26 mouse cellular contexts compared by ENCODE assay signal in genomic region chr12:76668654-76669419, GRCm38 (mm10). TPM values are rescaled to one million over a fixed set of nuclear protein-coding genes. Genes with fewer than 3 reads are reported as not detected.
A peak's percentile ranks its signal among the peaks of the same experiment; 100 is the strongest.
DNase-seq lines count a peak whose midpoint lies in the region; ATAC-seq and TF ChIP-seq lines count a peak whose summit lies in the region.
"Had no signal": no experiment of that assay in that cellular context is flagged by ENCODE, and none has a peak within 500 bp of the region (broad histone marks: within the 10 kb centered on the region; RNA-seq: fewer than 3 reads in every experiment).

No protein-coding gene starts in this region.

- DNase-seq in gastrocnemius, adult 2 months, result no peak
- DNase-seq in gastrocnemius, postnatal 4 days (ENCODE audit: low spot score in 2 of 2), result no peak
- DNase-seq in liver, result no peak
- DNase-seq in brain, adult 2 months (ENCODE audit: low read depth, low spot score), result peak; percentile 56
- DNase-seq: adrenal gland, postnatal 14 days; B cell, adult 2 months; cerebellum, adult 11-12 months; cerebellum, postnatal 14 days; gastrocnemius, postnatal 10 days; kidney, adult 9 months; kidney, postnatal 10 days; lung, adult 18-20 months; midbrain, embryonic 14.5 days; retina, postnatal 1 day; thymus, postnatal 4 days had no signal

- H3K4me1 ChIP-seq in liver, embryonic 12.5 days, result peaks cover 97% of the 10 kb centered on the region
- H3K4me1 ChIP-seq in liver, embryonic 16.5 days (ENCODE audit: control insufficient read depth, low read depth, low read length), result peaks cover 75% of the 10 kb centered on the region
- H3K4me1 ChIP-seq in neural tube, embryonic 15.5 days, result peaks cover 6% of the 10 kb centered on the region; the same call in 1 of the 2 replicates
- H3K4me1 ChIP-seq: forebrain, embryonic 15.5 days had no signal

- H3K9me3 ChIP-seq in liver, embryonic 12.5 days (replicated peaks), result no peaks in the 10 kb centered on the region
- H3K9me3 ChIP-seq in liver, embryonic 16.5 days (replicated peaks; ENCODE audit: control insufficient read depth, low read length), result no peaks in the 10 kb centered on the region
- H3K9me3 ChIP-seq in neural tube, embryonic 15.5 days (replicated peaks), result no peaks in the 10 kb centered on the region
- H3K9me3 ChIP-seq: forebrain, embryonic 15.5 days; heart, embryonic 12.5 days; limb, embryonic 12.5 days had no signal

- no peak overlapping the region for H3K4me3 ChIP-seq in gastrocnemius, adult 2 months
- H3K4me3 ChIP-seq in liver, embryonic 12.5 days, result no peak overlapping the region
- no peak overlapping the region for H3K4me3 ChIP-seq in liver, embryonic 16.5 days (ENCODE audit: low read depth, low read length)
- H3K4me3 ChIP-seq in neural tube, embryonic 15.5 days (replicated peaks), result no peak overlapping the region
- H3K4me3 ChIP-seq: forebrain, embryonic 15.5 days; heart, embryonic 12.5 days; limb, embryonic 12.5 days had no signal

- H3K36me3 ChIP-seq in liver, embryonic 12.5 days, result peaks cover 60% of the 10 kb centered on the region
- peaks cover 5% of the 10 kb centered on the region for H3K36me3 ChIP-seq in liver, embryonic 16.5 days (ENCODE audit: control insufficient read depth, insufficient read depth)
- no peaks in the 10 kb centered on the region for H3K36me3 ChIP-seq in neural tube, embryonic 15.5 days
- H3K36me3 ChIP-seq: forebrain, embryonic 15.5 days; heart, embryonic 12.5 days; limb, embryonic 12.5 days had no signal

- H3K9ac ChIP-seq in liver, embryonic 12.5 days, result peak overlapping the region; percentile 77
- peak overlapping the region; percentile 59 for H3K9ac ChIP-seq in liver, embryonic 16.5 days (ENCODE audit: low read depth, low read length)
- no peak overlapping the region for H3K9ac ChIP-seq in neural tube, embryonic 15.5 days (replicated peaks)
- H3K9ac ChIP-seq: forebrain, embryonic 15.5 days; heart, embryonic 12.5 days; hindbrain, embryonic 14.5 days; limb, embryonic 12.5 days had no signal

- WGBS in liver, embryonic 12.5 days (ENCODE audit: insufficient replicate concordance), result 77% methylated on average over 7 of the region's 7 CpGs
- WGBS in liver, embryonic 16.5 days (ENCODE audit: insufficient replicate concordance), result 86% methylated on average over 7 of the region's 7 CpGs
- 80% methylated on average over 7 of the region's 7 CpGs for WGBS in neural tube, embryonic 15.5 days

- intact Hi-C loops in gastrocnemius, adult 2 months (cut with DNase I), result no loop called here

- H3K27me3 ChIP-seq in liver, embryonic 12.5 days (replicated peaks), result no peaks in the 10 kb centered on the region
- no peaks in the 10 kb centered on the region for H3K27me3 ChIP-seq in liver, embryonic 16.5 days (ENCODE audit: control insufficient read depth, insufficient read depth, low read depth, low read length)
- H3K27me3 ChIP-seq in neural tube, embryonic 15.5 days (replicated peaks), result no peaks in the 10 kb centered on the region
- H3K27me3 ChIP-seq: CH12.LX; forebrain, embryonic 15.5 days; heart, embryonic 12.5 days had no signal

- peak overlapping the region; percentile 70 for H3K4me2 ChIP-seq in liver, embryonic 12.5 days
- peak overlapping the region; percentile 65 for H3K4me2 ChIP-seq in liver, embryonic 16.5 days (ENCODE audit: low read depth, low read length)
- no peak overlapping the region for H3K4me2 ChIP-seq in neural tube, embryonic 15.5 days
- H3K4me2 ChIP-seq: forebrain, embryonic 15.5 days; hindbrain, embryonic 14.5 days; limb, embryonic 12.5 days had no signal

- ATAC-seq in liver, embryonic 12.5 days, result no peak
- ATAC-seq in liver, embryonic 16.5 days (ENCODE audit: low read depth), result no peak
- no peak for ATAC-seq in neural tube, embryonic 15.5 days (ENCODE audit: low FRiP score)
- ATAC-seq: forebrain, embryonic 15.5 days; intestine, postnatal 0 days; lung, postnatal 0 days had no signal

- no peak for TF ChIP-seq CTCF in gastrocnemius, adult 2 months (IDR thresholded peaks at IDR 0.05)

- H3K27ac ChIP-seq in gastrocnemius, adult 2 months, result peak overlapping the region; percentile 76; the same call in 1 of the 2 replicates
- peak overlapping the region; percentile 94 for H3K27ac ChIP-seq in liver, embryonic 12.5 days
- H3K27ac ChIP-seq in liver, embryonic 16.5 days (ENCODE audit: low read length), result peak overlapping the region; percentile 99
- H3K27ac ChIP-seq in neural tube, embryonic 15.5 days (replicated peaks), result no peak overlapping the region
- H3K27ac ChIP-seq: forebrain, embryonic 15.5 days; hindbrain, embryonic 14.5 days; macrophage had no signal

RNA-seq across cellular contexts. Expression of gene Sptb, which starts 41.5 kb away (rescaled TPM):
- total RNA-seq in gastrocnemius, adult 2 months (2021), result 100 to 1,000 TPM; 141 to 172 TPM
- total RNA-seq in gastrocnemius, postnatal 4 days (2021), result 10 to 100 TPM; 92.3 to 97.7 TPM
- 83.5 and 94.6 TPM in 2 replicates for polyA plus RNA-seq in liver, embryonic 12.5 days (2016; fragmentation: Nextera tagmentation; extraction: Ambion mirVana)
- polyA plus RNA-seq in liver, embryonic 16.5 days (2015; fragmentation: Nextera tagmentation; extraction: Ambion mirVana), result 66.5 and 77.6 TPM in 2 replicates
- polyA plus RNA-seq in neural tube, embryonic 15.5 days (2015; fragmentation: Nextera tagmentation; extraction: Ambion mirVana), result 6.6 and 7.3 TPM in 2 replicates
